Comparison of ENCODE assay signal across 32 mouse cellular contexts in the genomic region with DNA sequence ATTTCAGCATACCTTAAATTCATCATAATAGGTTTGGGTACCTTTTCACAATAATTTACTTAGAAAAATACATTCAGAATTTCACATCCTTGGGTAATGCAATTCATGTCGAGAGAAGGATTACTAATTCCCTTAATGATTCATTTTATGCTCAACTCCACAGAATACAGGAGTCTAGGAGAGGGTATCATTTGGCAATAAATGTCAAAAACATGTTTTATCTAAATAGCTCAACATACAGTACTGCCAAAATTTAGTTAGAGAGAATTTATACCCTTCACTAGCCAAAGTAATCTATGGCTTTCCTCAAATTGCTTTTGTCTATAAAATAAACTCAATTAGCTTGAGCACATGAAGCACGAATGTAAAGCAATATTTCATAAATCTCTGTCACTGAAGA.
"Had no signal": no experiment of that assay in that cellular context is flagged by ENCODE, and none has a peak within 500 bp of the region (broad histone marks: within the 10 kb centered on the region; RNA-seq: fewer than 3 reads in every experiment).

No protein-coding gene starts in this region.

- H3K9ac ChIP-seq: limb, embryonic 12.5 days; limb, embryonic 13.5 days; limb, embryonic 15.5 days; liver, embryonic 12.5 days; liver, embryonic 13.5 days; liver, embryonic 14.5 days; liver, embryonic 15.5 days; liver, postnatal 0 days; lung, embryonic 14.5 days; lung, embryonic 15.5 days; midbrain, embryonic 12.5 days; midbrain, embryonic 13.5 days; midbrain, embryonic 15.5 days had no signal

- H3K27me3 ChIP-seq: limb, embryonic 12.5 days; limb, embryonic 13.5 days; limb, embryonic 15.5 days; liver, embryonic 12.5 days; liver, embryonic 13.5 days; liver, embryonic 15.5 days; lung, embryonic 15.5 days; megakaryocyte, embryonic 14.5 days; midbrain, embryonic 12.5 days; midbrain, embryonic 13.5 days; midbrain, embryonic 15.5 days had no signal

- H3K4me1 ChIP-seq: limb, embryonic 10.5 days; limb, embryonic 12.5 days; limb, embryonic 13.5 days; limb, embryonic 15.5 days; liver, embryonic 12.5 days; liver, embryonic 13.5 days; liver, embryonic 15.5 days; lung, embryonic 15.5 days; megakaryocyte, embryonic 14.5 days; midbrain, embryonic 10.5 days; midbrain, embryonic 12.5 days; midbrain, embryonic 13.5 days; midbrain, embryonic 15.5 days had no signal

- DNase-seq: layer of hippocampus, postnatal 36 days; left cerebral cortex, postnatal 4 days; liver; liver, embryonic 13.5 days; liver, postnatal 0 days; lung, adult 18-20 months; lung, adult 2 months; lung, embryonic 14.5 days; lung, postnatal 10 days; lung, postnatal 14 days; lung, postnatal 36 days; lung, postnatal 4 days had no signal

- H3K36me3 ChIP-seq: limb, embryonic 10.5 days; limb, embryonic 12.5 days; limb, embryonic 13.5 days; limb, embryonic 15.5 days; liver, embryonic 12.5 days; liver, embryonic 13.5 days; liver, embryonic 15.5 days; lung, embryonic 15.5 days; midbrain, embryonic 10.5 days; midbrain, embryonic 12.5 days; midbrain, embryonic 13.5 days; midbrain, embryonic 15.5 days had no signal

- H3K27ac ChIP-seq: left cerebral cortex, adult 2 months; limb, embryonic 10.5 days; limb, embryonic 12.5 days; limb, embryonic 13.5 days; limb, embryonic 15.5 days; liver, embryonic 12.5 days; liver, embryonic 13.5 days; liver, embryonic 14.5 days; liver, embryonic 15.5 days; lung, embryonic 15.5 days; macrophage; midbrain, embryonic 10.5 days; midbrain, embryonic 12.5 days; midbrain, embryonic 13.5 days; midbrain, embryonic 15.5 days had no signal

- ATAC-seq: liver, embryonic 12.5 days; liver, postnatal 0 days; lung, postnatal 0 days; midbrain, embryonic 13.5 days; midbrain, embryonic 15.5 days; midbrain, embryonic 16.5 days had no signal

- H3K4me2 ChIP-seq: limb, embryonic 12.5 days; limb, embryonic 13.5 days; limb, embryonic 15.5 days; liver, embryonic 11.5 days; liver, embryonic 12.5 days; liver, embryonic 13.5 days; liver, embryonic 15.5 days; lung, embryonic 14.5 days; lung, embryonic 15.5 days; midbrain, embryonic 11.5 days; midbrain, embryonic 12.5 days; midbrain, embryonic 13.5 days; midbrain, embryonic 15.5 days had no signal

- H3K9me3 ChIP-seq: limb, embryonic 10.5 days; limb, embryonic 12.5 days; limb, embryonic 13.5 days; limb, embryonic 15.5 days; liver, embryonic 12.5 days; liver, embryonic 13.5 days; liver, embryonic 15.5 days; lung, embryonic 15.5 days; megakaryocyte, embryonic 14.5 days; midbrain, embryonic 10.5 days; midbrain, embryonic 12.5 days; midbrain, embryonic 13.5 days; midbrain, embryonic 15.5 days had no signal

- H3K4me3 ChIP-seq: left cerebral cortex, adult 2 months; limb, embryonic 10.5 days; limb, embryonic 12.5 days; limb, embryonic 13.5 days; limb, embryonic 15.5 days; liver, embryonic 12.5 days; liver, embryonic 13.5 days; liver, embryonic 15.5 days; lung, embryonic 15.5 days; megakaryocyte, embryonic 14.5 days; midbrain, embryonic 10.5 days; midbrain, embryonic 12.5 days; midbrain, embryonic 13.5 days; midbrain, embryonic 15.5 days; myocyte had no signal
